Mouse (Mus musculus): ENCODE data around the gene Phlpp1.

Gene Phlpp1

GRCm38 (mm10) chr1:106193487-106193886 is 21.9 kb downstream of the Phlpp1 start:
- DNase-seq (ENCODE audit: low read depth, low spot score): no peak

DNA sequence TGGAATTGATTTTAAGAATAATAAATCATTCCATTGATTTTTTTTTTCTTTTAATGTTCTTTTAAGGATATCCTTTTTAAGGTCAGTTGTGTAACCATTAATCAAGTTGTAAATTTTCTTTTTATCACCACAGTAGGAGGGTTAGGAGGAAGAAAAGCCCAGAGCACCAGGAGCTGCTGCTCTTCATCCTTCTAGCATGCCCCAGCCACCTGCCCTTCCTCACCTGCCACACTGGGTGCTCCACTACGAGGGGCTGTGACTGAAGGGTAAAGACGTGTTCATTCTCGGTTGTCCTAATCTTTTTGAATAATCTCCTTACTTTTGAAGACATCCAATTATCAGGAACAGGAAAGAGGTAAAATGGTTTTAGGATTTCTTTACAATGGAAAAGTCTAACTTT is 22.7 kb downstream of the Phlpp1 start:
- DNase-seq (ENCODE audit: low read depth, low spot score): no peak

DNA sequence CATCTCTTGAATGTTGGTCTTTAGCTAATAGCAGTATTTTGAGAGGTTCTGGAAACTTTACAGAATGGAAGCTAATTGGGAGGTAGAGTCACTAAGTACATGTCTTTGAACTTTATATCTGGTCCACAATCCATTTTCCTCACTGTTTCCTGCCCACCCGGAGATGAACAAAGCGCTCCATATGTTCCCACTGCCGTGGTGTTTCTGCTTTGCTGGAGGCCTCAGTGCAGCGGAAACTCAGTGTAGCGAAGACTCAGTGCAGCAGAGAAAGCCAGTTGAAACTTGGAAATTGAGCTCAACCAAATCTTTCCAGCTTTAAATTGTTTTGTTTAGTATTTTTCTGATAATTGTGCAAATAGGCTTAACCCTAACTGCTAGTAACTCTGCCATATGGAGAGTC is 26.4 kb downstream of the Phlpp1 start:
- no peak for DNase-seq (ENCODE audit: low read depth, low spot score)

- DNase-seq (ENCODE audit: low read depth, low spot score): no peak
These were observed 27.6 kb downstream of the Phlpp1 start for GRCm38 (mm10) chr1:106199109-106199508.

DNA sequence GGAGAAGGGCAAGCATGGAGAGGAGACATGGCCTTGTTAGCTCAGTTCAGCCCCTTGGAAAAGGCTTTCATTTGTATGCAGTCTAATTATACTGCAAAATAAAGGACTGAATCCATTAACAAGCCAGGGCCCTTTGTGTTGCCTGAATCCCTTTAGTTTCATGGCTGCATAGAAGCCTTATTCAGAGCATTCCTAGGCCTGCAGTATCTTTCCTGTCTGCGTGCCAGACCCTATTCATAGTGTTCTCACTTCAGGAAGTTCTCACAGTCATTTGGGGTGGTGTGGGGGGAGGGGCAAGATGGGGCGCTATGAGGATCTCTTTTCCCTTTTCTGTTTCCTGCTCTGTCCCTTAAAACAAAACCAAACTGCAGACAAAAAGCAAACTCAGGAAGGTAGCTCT is 28.1 kb downstream of the Phlpp1 start:
- peak; percentile 24 for DNase-seq (ENCODE audit: low read depth, low spot score)

DNA sequence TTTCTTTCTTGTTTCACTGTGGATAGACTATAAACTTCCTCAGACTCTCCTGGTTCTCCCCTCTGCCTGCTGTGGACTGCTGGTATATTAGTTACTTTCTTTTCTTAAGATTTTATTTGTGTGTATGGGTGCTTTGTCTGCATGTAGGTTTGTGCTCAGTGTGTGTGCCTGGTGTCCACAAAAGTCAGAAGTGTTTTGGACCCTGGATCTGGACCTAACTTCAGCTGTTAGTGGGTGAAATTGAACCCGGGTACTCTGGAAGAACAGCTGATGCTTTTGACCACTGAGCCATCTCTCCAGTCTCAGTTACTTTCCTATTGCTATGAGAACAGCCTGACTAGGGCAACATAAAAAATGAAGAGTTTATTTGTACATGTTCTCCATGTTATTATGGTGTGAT is 29.5 kb downstream of the Phlpp1 start:
- no peak for DNase-seq (ENCODE audit: low read depth, low spot score)

DNA sequence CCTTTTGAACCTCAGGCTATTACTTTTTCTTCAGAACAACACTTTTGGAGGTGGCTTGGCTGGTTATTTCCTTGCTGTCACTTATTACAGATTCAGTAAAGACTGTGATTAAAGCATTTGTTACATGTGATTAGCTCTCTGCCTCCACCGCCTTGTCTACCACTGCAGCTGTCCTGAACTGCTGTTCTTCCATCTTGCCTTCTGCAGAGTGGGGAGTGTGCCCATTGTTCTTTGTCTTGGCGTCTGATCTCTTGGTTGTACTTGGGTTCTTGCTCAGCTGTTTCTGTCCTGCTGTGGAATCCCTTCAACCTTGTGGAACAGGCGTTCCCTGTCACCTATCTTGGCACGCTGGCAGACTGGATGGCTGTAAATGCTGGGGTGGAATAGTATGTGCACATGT is 30.4 kb downstream of the Phlpp1 start:
- DNase-seq (ENCODE audit: low read depth, low spot score): no peak

GRCm38 (mm10) chr1:106203942-106204341 is 32.4 kb downstream of the Phlpp1 start:
- DNase-seq (ENCODE audit: low read depth, low spot score): no peak

GRCm38 (mm10) chr1:106204350-106204749 is 32.8 kb downstream of the Phlpp1 start:
- no peak for DNase-seq (ENCODE audit: low read depth, low spot score)

GRCm38 (mm10) chr1:106208581-106208980 is 37.0 kb downstream of the Phlpp1 start:
- DNase-seq (ENCODE audit: low read depth, low spot score): no peak

DNA sequence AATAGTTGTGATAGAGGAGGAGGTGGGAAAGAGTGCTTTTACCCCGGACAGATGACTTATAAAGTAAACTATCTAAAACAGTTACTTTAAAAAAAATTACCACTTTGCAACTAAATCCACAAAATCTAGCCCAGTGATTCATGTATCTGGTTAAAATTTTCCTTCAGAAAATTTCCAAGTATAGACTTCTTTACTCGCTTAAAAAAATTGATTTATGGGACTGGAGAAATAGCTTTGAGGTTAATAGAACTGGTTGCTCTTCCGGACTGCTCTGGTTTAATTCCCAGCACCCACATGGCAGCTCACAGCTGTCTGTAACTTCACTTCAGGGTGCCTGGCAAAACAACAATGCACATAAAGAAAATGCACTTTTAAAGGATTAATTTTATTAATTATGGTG is 38.9 kb downstream of the Phlpp1 start:
- no peak for DNase-seq (ENCODE audit: low read depth, low spot score)

- DNase-seq (ENCODE audit: low read depth, low spot score): no peak
These were observed 39.6 kb downstream of the Phlpp1 start for GRCm38 (mm10) chr1:106211146-106211545.

- DNase-seq (ENCODE audit: low read depth, low spot score): no peak
These were observed 48.9 kb downstream of the Phlpp1 start for GRCm38 (mm10) chr1:106220431-106220830.

DNA sequence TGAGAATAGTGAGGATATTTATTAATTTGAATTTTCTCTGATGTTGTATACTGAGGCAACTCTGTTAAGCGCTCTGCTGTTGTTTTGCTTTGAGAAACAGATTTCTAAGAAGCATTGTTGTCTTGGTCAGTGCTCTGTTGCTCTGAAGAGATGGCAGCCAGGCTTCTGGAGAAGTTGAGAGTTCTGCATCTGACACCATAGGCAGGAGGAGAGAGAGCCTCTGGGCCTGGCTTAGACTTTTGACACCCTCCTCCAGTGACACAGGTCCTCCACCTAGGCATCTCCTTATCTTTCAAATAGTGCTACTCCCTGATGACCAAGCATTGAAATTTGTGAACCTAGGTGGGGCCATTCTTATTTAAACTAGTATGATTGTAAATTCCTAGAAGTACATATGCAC is 49.8 kb downstream of the Phlpp1 start:
- peak; percentile 18 for DNase-seq (ENCODE audit: low read depth, low spot score)

- DNase-seq (ENCODE audit: low read depth, low spot score): peak; percentile 73
These were observed 50.4 kb downstream of the Phlpp1 start for GRCm38 (mm10) chr1:106221964-106222363.

GRCm38 (mm10) chr1:106226613-106227012 is 55.1 kb downstream of the Phlpp1 start:
- DNase-seq (ENCODE audit: low read depth, low spot score): no peak

- no peak for DNase-seq (ENCODE audit: low read depth, low spot score)
These were observed 58.8 kb downstream of the Phlpp1 start for GRCm38 (mm10) chr1:106230313-106230712.

DNA sequence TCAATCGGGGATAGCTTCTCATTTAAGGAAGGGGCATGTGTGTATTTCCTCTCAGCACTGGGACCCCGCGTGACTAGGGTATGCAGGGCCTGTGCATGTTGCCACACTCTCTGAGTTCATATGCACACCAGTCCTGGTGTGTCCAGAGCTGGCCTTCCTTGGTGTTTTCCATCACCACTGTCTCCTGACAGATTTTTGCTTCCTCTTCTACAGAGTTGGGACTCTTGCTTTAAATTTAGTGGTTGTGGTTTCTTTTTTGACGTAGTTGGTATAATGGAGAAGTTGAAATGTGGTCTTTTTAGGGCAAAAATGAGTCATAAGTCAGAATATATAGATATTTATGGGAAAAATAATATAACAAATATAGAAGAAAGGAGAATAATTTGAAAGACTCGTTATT is 59.8 kb downstream of the Phlpp1 start:
- no peak for DNase-seq (ENCODE audit: low read depth, low spot score)

DNA sequence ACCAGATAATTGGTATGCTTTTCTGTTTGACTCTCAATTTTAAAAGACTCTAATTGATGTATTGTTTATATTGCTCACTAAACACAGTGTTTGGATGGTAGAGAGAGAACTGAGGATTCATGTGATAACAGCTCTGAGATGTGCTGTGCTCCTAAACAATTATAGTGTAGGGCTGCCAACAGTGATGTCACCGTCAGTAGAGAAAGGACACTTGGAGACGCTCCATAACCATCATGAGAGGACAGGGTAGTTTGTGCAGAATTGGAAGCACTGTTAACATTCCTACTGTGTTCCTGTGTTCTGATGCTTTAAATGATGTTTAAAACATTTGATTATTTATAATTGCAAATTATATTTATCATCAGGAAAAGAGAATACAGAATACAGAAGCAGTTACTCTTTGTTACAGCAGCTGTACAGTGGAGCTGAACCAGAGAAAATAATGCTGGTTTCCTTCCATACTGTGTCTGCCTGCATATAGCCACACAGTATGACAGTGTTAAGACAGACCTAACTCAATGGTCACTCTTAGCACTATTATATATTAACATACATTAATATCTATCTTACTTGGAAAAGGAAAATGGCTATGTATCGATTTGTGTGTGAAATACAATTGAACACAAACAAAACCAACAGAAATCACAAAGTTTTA is 60.4 kb downstream of the Phlpp1 start:
- no peak for DNase-seq (ENCODE audit: low read depth, low spot score)

GRCm38 (mm10) chr1:106232460-106232850 is 60.9 kb downstream of the Phlpp1 start:
- no peak for DNase-seq (ENCODE audit: low read depth, low spot score)

DNA sequence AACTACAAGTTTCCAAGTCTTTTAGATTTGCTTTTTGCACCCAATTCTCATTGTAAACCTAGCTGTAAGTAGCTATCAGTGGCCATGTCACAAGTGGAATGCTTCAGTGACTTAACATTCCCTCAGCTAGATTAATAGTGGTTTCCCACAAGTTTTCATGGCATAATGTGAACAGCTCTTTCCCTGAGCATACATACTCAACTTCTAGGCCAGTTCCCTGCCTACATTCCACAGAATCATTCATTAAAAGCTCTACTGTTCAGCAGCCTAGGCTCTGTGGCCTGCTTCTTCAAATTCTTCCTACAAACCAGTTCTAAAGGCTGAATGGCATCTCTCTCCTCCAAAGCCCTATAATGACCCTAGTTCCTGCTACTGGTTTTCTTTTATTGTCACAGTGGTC is 65.4 kb downstream of the Phlpp1 start:
- DNase-seq (ENCODE audit: low read depth, low spot score): no peak

DNA sequence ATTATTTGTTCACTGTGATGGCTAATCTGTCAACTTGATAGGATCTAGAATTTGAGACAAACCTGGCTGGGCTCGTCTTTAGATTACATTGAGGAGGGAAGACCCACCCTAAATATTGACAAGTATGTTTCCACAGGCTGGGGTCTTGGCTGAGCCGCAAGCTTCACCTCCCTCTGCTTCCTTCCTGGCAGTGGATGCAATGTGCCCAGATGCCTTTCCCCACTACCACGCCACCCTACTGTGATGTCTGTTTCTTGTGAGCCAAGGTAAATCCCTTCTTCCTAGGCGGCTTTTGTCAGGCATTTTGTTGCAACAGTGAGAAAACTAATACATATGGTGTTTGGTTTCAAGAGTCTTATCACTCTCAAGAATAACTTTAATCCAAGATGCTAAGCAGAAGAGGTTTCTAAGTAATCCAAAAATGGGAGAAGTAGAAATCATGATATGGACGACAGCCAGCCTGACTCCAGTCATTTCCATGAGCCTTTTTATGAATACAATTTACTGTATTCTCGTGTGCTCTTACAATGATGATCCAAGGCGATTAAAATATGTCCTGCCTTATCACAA is 68.6 kb downstream of the Phlpp1 start:
- DNase-seq (ENCODE audit: low read depth, low spot score): no peak

- DNase-seq (ENCODE audit: low read depth, low spot score): no peak
These were observed 69.5 kb downstream of the Phlpp1 start for GRCm38 (mm10) chr1:106241059-106241458.

GRCm38 (mm10) chr1:106242129-106242528 is 70.6 kb downstream of the Phlpp1 start:
- DNase-seq (ENCODE audit: low read depth, low spot score): no peak
